Mouse (Mus musculus): ENCODE measurements at regions not wholly inside any gene's neighbourhood (a gene's known extent, or its start where the extent isn't known, plus 50 kb on each side); places are given as distances from the start of the nearest gene placed in this dataset.

- DNase-seq (ENCODE audit: extremely low spot score in 1 of 2, low spot score in 1 of 2) = no peak
These were observed 209.2 kb upstream of the Hes1 start for GRCm38 (mm10) chr16:29854805-29855565.

- DNase-seq (ENCODE audit: extremely low spot score in 1 of 2, low spot score in 1 of 2) = no peak
These were observed 207.6 kb upstream of the Hes1 start for GRCm38 (mm10) chr16:29856545-29856944.

- no peak for DNase-seq (ENCODE audit: extremely low spot score in 1 of 2, low spot score in 1 of 2)
These were observed 205.5 kb upstream of the Hes1 start for GRCm38 (mm10) chr16:29858645-29859044.

DNA sequence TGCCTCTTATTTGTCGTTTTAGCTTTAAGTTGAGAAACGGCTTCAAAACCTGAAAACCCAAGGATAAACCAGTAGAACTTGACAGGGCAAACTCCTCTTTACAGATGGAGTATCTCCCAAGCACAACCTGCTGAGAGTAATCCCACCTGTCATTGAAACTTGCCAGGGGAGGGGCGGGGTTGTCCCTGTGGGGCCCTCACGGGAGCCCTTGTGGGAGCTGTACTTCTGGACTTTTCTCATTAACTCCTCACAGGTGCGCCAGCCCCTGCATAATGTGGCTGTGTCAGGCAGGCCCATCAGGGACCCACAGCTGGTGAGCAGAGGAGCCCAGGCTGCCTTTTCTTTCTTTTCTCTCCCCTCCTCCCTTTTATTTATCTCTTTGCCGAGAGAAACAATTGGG is 203.9 kb upstream of the Hes1 start:
- no peak for DNase-seq (ENCODE audit: extremely low spot score in 1 of 2, low spot score in 1 of 2)

DNA sequence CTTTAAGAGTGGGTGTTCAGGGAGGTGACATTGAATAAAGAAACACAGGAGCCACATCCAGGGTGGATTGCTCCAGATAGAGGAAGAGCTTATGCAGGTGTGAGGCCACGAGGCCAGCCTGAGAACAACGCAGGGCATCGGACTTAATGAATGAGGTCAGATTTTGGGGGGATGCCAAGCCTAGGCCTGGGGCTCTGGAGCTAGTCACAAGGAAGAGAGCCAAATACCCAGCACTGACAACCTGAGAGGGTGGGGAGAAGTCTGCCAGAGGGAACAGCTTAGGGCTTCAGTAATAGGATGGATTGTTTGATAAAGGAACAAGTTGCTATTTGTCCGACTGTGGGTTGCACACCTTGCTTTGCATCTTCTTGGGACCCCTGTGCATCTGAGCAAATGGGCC is 203.1 kb upstream of the Hes1 start:
- no peak for DNase-seq (ENCODE audit: extremely low spot score in 1 of 2, low spot score in 1 of 2)

DNA sequence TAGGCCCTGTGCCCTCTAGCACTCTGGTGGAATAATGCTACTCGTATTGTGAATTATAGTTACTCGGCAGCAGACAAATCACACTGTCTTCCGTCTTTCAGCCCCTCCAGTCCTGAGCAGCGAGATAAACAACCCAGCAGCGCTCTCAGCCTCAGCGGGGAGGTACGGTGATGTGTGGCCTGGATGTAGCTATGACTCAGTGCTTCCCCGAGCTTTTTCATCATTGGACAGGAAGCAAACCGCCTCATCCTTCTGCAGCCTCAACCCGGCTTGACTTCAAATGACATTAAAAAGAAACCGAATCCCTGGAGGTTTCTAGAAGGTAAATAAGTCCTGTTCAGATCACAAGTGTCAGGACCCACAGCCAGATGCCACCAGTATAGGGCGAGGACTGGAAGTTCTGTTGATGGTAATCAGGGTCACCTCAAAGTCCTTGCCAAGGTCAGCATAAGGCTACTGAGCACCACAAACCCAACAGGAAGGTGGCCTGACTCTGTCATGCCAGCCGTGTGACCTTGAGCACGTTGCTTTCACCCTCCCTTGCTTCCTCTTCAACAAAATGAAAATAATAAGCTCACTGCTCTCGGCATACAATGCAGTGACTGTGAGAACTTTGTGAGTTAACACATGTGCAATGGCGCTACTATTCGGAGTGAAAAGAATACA is 199.0 kb upstream of the Hes1 start:
- no peak for DNase-seq (ENCODE audit: extremely low spot score in 1 of 2, low spot score in 1 of 2)

DNA sequence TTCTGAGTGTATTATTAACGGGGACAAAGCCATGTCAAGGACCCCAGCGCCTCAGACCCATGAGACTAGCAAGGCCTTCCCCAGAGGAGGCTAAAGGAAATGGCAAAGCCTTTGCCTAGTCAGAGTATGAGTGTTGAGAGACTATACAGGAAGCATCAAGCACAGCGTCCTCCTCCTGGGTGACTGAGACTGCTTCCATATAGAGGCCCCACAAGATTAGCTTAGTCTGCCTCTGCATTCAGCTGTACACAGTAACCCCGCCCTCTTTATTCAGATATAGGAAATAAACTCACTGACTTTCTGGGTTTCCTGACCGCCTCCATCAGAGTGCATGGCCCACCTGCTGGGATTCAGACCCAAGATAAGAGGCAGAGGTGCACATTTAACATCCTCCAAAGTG is 192.8 kb upstream of the Hes1 start:
- DNase-seq (ENCODE audit: extremely low spot score in 1 of 2, low spot score in 1 of 2) = no peak

DNA sequence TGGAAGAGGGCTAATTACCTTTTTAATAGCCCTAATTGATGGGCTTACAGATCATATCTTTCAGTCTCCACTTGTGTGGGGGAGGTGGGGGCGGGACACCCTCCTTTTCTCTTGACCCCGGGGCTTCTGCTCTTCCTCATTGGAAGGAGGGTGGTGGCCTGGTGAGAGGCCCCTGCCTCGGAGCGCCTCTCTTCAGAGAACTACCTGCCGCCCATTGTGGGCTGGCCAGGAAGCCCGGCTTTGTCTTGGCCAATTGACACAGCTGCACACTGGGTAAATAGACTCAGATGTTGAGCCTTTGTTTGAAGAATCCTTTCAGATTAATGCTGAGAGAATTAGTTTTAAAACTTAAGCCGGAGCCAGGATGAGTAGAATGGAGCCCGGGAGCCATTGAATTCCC is 188.0 kb upstream of the Hes1 start:
- DNase-seq (ENCODE audit: extremely low spot score in 1 of 2, low spot score in 1 of 2) = no peak

- no peak for DNase-seq (ENCODE audit: extremely low spot score in 1 of 2, low spot score in 1 of 2)
These were observed 186.6 kb upstream of the Hes1 start for GRCm38 (mm10) chr16:29877372-29878123.

DNA sequence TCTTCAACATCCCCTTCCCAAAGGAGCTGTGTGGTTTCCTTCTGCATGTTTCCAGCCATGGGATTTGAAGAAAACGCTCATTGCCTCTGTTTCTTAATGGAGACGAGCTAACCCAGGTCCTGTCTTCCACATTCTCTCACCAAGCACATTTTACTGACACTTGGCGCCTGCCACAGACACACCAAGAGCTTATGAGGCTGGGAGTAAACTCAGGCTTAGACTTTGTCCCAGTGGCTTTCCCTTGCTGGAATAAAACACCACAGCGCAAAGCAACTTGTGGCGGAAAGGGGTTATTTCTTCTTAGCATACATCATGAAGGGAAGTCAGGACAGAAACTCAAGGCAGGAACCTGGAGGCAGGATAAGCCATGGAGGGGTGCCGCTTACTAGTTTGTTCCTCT is 184.5 kb upstream of the Hes1 start:
- no peak for DNase-seq (ENCODE audit: extremely low spot score in 1 of 2, low spot score in 1 of 2)

- no peak for DNase-seq (ENCODE audit: extremely low spot score in 1 of 2, low spot score in 1 of 2)
These were observed 182.7 kb upstream of the Hes1 start for GRCm38 (mm10) chr16:29881497-29881896.

- no peak for DNase-seq (ENCODE audit: extremely low spot score in 1 of 2, low spot score in 1 of 2)
These were observed 181.8 kb upstream of the Hes1 start for GRCm38 (mm10) chr16:29882226-29882972.

DNA sequence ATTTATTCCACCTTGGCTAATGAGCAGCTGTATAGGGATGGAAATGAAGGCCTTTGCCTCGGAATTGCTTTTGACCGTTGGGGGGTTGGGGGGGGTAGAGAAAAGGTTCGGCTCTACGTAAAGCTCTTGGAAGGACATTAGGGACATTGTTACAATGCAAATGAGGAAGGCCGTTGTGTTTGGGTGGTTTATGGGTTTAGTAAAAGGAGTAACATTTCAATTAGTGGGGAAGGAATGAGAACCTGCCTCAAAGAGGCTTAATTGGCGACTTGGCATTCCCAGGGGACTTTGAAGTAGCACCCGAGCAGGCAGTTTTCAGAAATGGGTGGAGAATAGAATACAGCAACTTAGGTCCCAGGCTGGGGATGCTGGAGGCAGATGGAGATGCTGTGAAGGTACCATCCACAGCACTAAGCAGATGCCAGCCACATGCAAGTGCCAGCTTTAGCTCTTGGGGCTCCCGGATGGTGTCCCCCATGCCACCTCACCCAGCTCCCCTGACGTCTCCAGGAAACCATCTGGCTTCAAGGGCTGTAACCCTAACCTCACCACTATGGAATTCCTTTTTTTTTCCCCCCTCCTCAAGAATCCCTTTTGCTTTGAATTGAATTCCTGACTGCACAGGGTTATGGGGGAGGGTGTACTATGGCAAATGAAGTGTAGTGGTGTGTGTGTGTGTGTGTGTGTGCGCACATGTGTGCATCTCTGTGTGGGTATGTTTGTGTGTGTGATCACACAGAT is 180.8 kb upstream of the Hes1 start:
- no peak for DNase-seq (ENCODE audit: extremely low spot score in 1 of 2, low spot score in 1 of 2)

- DNase-seq (ENCODE audit: extremely low spot score in 1 of 2, low spot score in 1 of 2) = peak in 1 of 2 experiments; percentile 18
These were observed 179.3 kb upstream of the Hes1 start for GRCm38 (mm10) chr16:29884899-29885298.

DNA sequence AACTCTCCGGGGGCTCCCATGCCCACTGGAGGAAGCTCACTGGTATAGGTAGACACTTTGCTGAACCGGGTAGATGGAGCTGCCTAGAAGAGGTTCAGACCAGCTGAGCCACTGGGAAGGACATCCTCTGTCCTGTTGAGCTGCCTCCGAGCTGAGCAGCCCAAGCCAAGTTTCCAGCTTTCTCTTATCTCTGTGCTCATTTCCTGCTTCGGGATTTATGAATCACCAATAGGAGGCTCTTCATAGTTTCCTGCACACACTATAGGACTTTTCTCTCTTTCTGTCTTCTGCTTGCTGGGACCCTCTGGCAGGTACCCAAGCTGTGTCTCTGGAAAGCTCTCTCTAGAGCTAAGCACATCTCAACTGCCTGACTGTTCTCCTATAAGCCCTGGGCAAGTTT is 177.4 kb upstream of the Hes1 start:
- DNase-seq (ENCODE audit: extremely low spot score in 1 of 2, low spot score in 1 of 2) = no peak

DNA sequence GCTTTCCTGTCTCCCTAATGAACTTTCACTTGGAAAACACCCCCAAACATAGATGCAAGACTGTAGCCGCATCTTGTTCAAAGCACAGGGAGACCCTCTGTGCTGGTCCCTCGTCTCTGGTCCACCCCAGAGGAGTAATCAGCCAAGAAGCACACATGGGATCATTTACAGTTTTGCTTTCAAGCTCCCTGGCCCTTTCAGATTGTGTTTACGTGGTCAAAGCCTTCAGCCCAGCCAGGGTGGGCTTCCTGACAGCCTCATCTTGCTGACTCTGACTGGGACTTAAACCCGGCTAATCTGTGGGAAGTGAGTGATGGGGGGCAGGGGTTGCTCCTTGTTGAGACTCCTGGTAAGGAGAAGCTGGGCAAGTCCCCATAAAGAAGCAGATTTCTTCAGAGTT is 174.8 kb upstream of the Hes1 start:
- no peak for DNase-seq (ENCODE audit: extremely low spot score in 1 of 2, low spot score in 1 of 2)

DNA sequence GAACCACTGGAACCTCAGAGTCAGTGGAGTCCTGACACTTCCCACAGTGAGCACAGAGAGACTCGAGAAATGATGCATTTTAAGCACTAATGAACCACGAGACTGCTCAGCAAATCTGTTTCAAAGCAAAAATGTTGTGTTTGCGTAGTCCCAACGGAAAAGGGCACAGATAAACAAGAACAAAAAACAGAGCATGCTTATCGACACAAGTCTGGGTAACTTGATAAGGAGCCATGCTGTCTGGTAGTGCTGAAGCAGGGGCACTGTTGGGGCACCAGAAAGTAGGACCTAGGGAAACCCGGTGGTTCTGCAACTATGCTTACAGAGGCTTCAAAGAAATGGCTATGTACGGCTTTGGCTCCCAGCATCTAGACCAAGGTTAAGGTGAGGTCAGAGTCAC is 172.7 kb upstream of the Hes1 start:
- no peak for DNase-seq (ENCODE audit: extremely low spot score in 1 of 2, low spot score in 1 of 2)

- peak in 1 of 2 experiments; percentile 13 for DNase-seq (ENCODE audit: extremely low spot score in 1 of 2, low spot score in 1 of 2)
These were observed 170.0 kb upstream of the Hes1 start for GRCm38 (mm10) chr16:29893871-29894828.

- no peak for DNase-seq (ENCODE audit: extremely low spot score in 1 of 2, low spot score in 1 of 2)
These were observed 167.8 kb upstream of the Hes1 start for GRCm38 (mm10) chr16:29896393-29896792.
